Mouse (Mus musculus): Measurements from ENCODE around the gene Med4.
"Not testable (repeated sequence)": the region's sequence is repeated elsewhere in the genome, so short reads cannot be mapped to it uniquely, and the experiment has no call there.

GRCm38 (mm10) chr14:73528661-73529060, 18.8 kb downstream of the Med4 start:
- not testable (repeated sequence) for TF ChIP-seq MAFK (IDR thresholded peaks at IDR 0.05; ENCODE audit: insufficient read depth, low read depth, low read length); CHD2 (IDR thresholded peaks at IDR 0.05; ENCODE audit: low read depth, low read length); HCFC1 (IDR thresholded peaks at IDR 0.05; ENCODE audit: borderline replicate concordance, insufficient read depth, low read length); ZC3H11A (IDR thresholded peaks at IDR 0.05; ENCODE audit: borderline replicate concordance, low read depth, low read length)

All from ES-E14 (cell line).